Comparison of ENCODE assay signal across 13 mouse cellular contexts in the genomic region with DNA sequence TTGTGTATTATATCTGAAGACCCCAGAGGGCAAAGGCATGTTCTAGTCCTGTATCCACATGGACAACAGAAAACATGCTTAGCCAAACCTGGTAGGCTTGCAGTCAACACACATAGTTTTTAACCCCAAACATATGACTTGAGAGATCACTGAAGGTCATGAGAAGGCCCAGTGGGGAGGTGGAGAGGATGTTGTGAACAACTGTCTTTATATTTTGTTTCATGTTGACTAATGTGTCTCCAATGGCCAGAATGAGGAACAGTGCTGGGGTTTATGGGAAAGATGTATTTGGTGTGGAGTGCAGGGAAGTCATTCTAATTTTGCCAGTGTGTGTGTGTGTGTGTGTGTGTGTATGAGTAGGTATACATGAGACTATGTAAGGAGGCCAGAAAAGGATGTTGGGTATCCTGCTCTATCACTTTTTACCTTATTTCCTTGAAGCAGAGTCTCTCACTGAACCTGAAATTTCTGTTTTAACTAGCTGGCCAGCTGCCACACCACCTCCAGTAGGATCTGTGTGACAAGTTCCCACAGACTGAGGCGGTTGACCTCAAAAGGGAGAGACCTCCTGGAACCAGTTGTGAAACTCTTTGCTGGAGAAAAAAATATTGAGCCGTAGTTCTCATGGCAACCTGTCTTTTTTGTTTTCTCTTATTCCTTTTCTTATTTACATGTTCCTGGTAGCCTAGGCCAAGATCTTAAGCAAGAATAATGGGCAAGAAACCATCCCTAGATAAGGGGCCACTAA. TPM values are rescaled to one million over a fixed set of nuclear protein-coding genes. Genes with fewer than 3 reads are reported as not detected.
A peak's percentile ranks its signal among the peaks of the same experiment; 100 is the strongest.
DNase-seq lines count a peak whose midpoint lies in the region.
"Had no signal": no experiment of that assay in that cellular context is flagged by ENCODE, and none has a peak within 500 bp of the region (broad histone marks: within the 10 kb centered on the region; RNA-seq: fewer than 3 reads in every experiment).

No protein-coding gene starts in this region.

- peak; percentile 23 for DNase-seq in gastrocnemius, adult 18-20 months (ENCODE audit: low spot score)
- DNase-seq in gastrocnemius, postnatal 14 days = no peak
- peak; percentile 3 for DNase-seq in right cerebral cortex, postnatal 25 days
- DNase-seq in right cerebral cortex, adult 18-20 months = no peak
- peak; percentile 97 for DNase-seq in large intestine, adult 2 months (ENCODE audit: low read depth, low spot score)
- DNase-seq in testis, postnatal 10 days (ENCODE audit: low spot score) = peak; percentile 60
- DNase-seq in left cerebral cortex, postnatal 36 days (ENCODE audit: low spot score in 2 of 2) = no peak
- no peak for DNase-seq in frontal cortex, postnatal 14 days (ENCODE audit: low spot score in 2 of 2)
- DNase-seq: liver, embryonic 13.5 days had no signal

- intact Hi-C loops in gastrocnemius, postnatal 14 days (cut with DNase I; ENCODE audit: low total_unique reads) = no loop called here
- intact Hi-C loops in left cerebral cortex, postnatal 36 days (cut with DNase I) = loop anchor here (5.0 kb wide), 1 partner anchor 78 kb away; no protein-coding TSS in a partner anchor

- 38% methylated on average over 2 of the region's 2 CpGs for WGBS in large intestine, adult 2 months

RNA-seq across cellular contexts. Expression of a gene that starts 2.6 kb away (rescaled TPM):
- not detected for total RNA-seq in gastrocnemius, adult 18-20 months (2021)
- total RNA-seq in gastrocnemius, postnatal 14 days (2021) = not detected
- polyA plus RNA-seq in large intestine, adult 2 months (2012; rRNA removed) = 0.14 and 0.33 TPM in 2 replicates
- total RNA-seq in left cerebral cortex, postnatal 36 days (2021) = under 1 TPM in 1 of 2 experiments, not detected in 1; 0.07 TPM

RNA-seq across cellular contexts. Expression of a gene that starts 12.4 kb away (rescaled TPM):
- total RNA-seq in gastrocnemius, adult 18-20 months (2021) = under 1 TPM in 1 of 2 experiments, not detected in 1; 0.09 TPM
- under 1 TPM in 1 of 2 experiments, not detected in 1; 0.12 TPM for total RNA-seq in gastrocnemius, postnatal 14 days (2021)
- 64.4 and 146 TPM in 2 replicates for polyA plus RNA-seq in large intestine, adult 2 months (2012; rRNA removed)
- under 1 TPM in 1 of 2 experiments, not detected in 1; 0.18 TPM for total RNA-seq in left cerebral cortex, postnatal 36 days (2021)
- total RNA-seq: layer of hippocampus, adult 18-20 months had no signal
- polyA plus RNA-seq: liver, embryonic 13.5 days; midbrain, embryonic 15.5 days had no signal

RNA-seq across cellular contexts. Expression of a gene that starts 18.6 kb away (rescaled TPM):
- not detected for total RNA-seq in gastrocnemius, adult 18-20 months (2021)
- under 1 TPM; 0.22 to 0.39 TPM for total RNA-seq in gastrocnemius, postnatal 14 days (2021)
- polyA plus RNA-seq in large intestine, adult 2 months (2012; rRNA removed) = 2.9 and 4.5 TPM in 2 replicates
- 1 to 10 TPM; 2.2 to 2.5 TPM for total RNA-seq in left cerebral cortex, postnatal 36 days (2021)

RNA-seq across cellular contexts. Expression of a gene that starts 23.8 kb away (rescaled TPM):
- total RNA-seq in gastrocnemius, adult 18-20 months (2021) = under 1 TPM in 1 of 2 experiments, not detected in 1; 0.09 TPM
- not detected for total RNA-seq in gastrocnemius, postnatal 14 days (2021)
- 0.27 and 0.43 TPM in 2 replicates for polyA plus RNA-seq in large intestine, adult 2 months (2012; rRNA removed)
- total RNA-seq in left cerebral cortex, postnatal 36 days (2021) = not detected
- total RNA-seq: gastrocnemius, postnatal 4 days; layer of hippocampus, adult 18-20 months had no signal
- polyA plus RNA-seq: embryonic facial prominence, embryonic 15.5 days; liver, embryonic 13.5 days; midbrain, embryonic 15.5 days had no signal

RNA-seq across cellular contexts. Expression of a gene that starts 53.2 kb away (rescaled TPM):
- total RNA-seq in gastrocnemius, adult 18-20 months (2021) = 1 to 10 TPM; 5.4 to 5.8 TPM
- 10 to 100 TPM; 16.8 to 17.1 TPM for total RNA-seq in gastrocnemius, postnatal 14 days (2021)
- 36.1 and 87.6 TPM in 2 replicates for polyA plus RNA-seq in large intestine, adult 2 months (2012; rRNA removed)
- 10 to 100 TPM; 33.0 to 38.9 TPM for total RNA-seq in left cerebral cortex, postnatal 36 days (2021)

Comparison
In these comparisons a context has a peak if more than half of its experiments do, and no peak if none do; other contexts are left out.
1. DNase-seq: peak in gastrocnemius, adult 18-20 months (single experiment), right cerebral cortex, postnatal 25 days (single experiment), large intestine, adult 2 months (single experiment) and testis, postnatal 10 days (single experiment); none in gastrocnemius, postnatal 14 days (single experiment), right cerebral cortex, adult 18-20 months (single experiment), left cerebral cortex, postnatal 36 days (0 of 2) and frontal cortex, postnatal 14 days (0 of 2).